12 mouse cellular contexts compared by ENCODE assay signal in the genomic region with DNA sequence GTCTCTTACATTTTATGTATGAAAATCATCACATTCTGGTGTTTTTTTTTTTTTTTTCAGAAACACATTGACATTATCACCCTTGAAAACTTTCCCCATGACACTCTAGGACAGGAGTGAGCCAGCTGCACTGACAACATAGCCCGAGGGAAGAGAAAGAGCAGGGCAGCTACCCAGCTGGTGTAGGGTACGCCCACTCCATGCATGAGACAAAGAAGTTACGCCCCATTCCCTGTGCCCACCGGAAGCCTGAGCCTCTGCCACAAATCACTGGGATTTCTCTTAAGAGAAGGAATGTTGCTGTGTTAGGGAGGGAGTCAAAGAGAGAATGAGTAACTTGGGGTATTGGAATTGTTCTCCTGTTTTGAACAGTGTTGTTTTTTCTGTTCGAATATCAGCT.
DNase-seq lines count a peak whose midpoint lies in the region; ATAC-seq lines count a peak whose summit lies in the region.
"Had no signal": no experiment of that assay in that cellular context is flagged by ENCODE, and none has a peak within 500 bp of the region (broad histone marks: within the 10 kb centered on the region; RNA-seq: fewer than 3 reads in every experiment).

No protein-coding gene starts in this region.

- H3K27me3 ChIP-seq in midbrain, embryonic 13.5 days: no peaks in the 10 kb centered on the region
- H3K27me3 ChIP-seq in midbrain, embryonic 10.5 days (ENCODE audit: low read depth, poor library complexity, severe bottlenecking): no peaks in the 10 kb centered on the region
- no peaks in the 10 kb centered on the region for H3K27me3 ChIP-seq in forebrain, embryonic 16.5 days (replicated peaks; ENCODE audit: control insufficient read depth, insufficient read depth, low read length)
- H3K27me3 ChIP-seq: embryonic facial prominence, embryonic 15.5 days; liver, embryonic 12.5 days; megakaryocyte, embryonic 14.5 days had no signal

- DNase-seq in midbrain, embryonic 10.5 days (ENCODE audit: low spot score): no peak
- DNase-seq in embryo, embryonic 11 days: peak; percentile 52
- DNase-seq in T-cell, adult 2 months (ENCODE audit: low spot score): no peak
- no peak for DNase-seq in adrenal gland, adult 2 months
- no peak for DNase-seq in layer of hippocampus, adult 9-11 months
- DNase-seq: cerebellum, adult 9-10 months; kidney, postnatal 10 days had no signal

- WGBS in midbrain, embryonic 13.5 days: 40% methylated on average over 5 of the region's 5 CpGs
- 41% methylated on average over 5 of the region's 5 CpGs for WGBS in midbrain, embryonic 10.5 days
- WGBS in forebrain, embryonic 16.5 days: 27% methylated on average over 5 of the region's 5 CpGs

- no peak overlapping the region for H3K9ac ChIP-seq in midbrain, embryonic 13.5 days (replicated peaks)
- no peak overlapping the region for H3K9ac ChIP-seq in forebrain, embryonic 16.5 days (replicated peaks; ENCODE audit: low read depth, low read length)
- H3K9ac ChIP-seq: embryonic facial prominence, embryonic 15.5 days; liver, embryonic 12.5 days had no signal

- H3K36me3 ChIP-seq in midbrain, embryonic 13.5 days: no peaks in the 10 kb centered on the region
- no peaks in the 10 kb centered on the region for H3K36me3 ChIP-seq in midbrain, embryonic 10.5 days
- no peaks in the 10 kb centered on the region for H3K36me3 ChIP-seq in forebrain, embryonic 16.5 days (ENCODE audit: control insufficient read depth, insufficient read depth)
- H3K36me3 ChIP-seq: embryonic facial prominence, embryonic 15.5 days; liver, embryonic 12.5 days had no signal

- H3K4me1 ChIP-seq in midbrain, embryonic 13.5 days (replicated peaks): no peaks in the 10 kb centered on the region
- 0 out of 2 replicates have a peak, but pooled peaks cover 5% of the 10 kb centered on the region for H3K4me1 ChIP-seq in midbrain, embryonic 10.5 days
- H3K4me1 ChIP-seq in forebrain, embryonic 16.5 days (replicated peaks; ENCODE audit: control insufficient read depth, insufficient read depth, low read length): 0 out of 2 replicates have a peak, but pooled peaks cover 4% of the 10 kb centered on the region
- H3K4me1 ChIP-seq: embryonic facial prominence, embryonic 15.5 days; liver, embryonic 12.5 days; megakaryocyte, embryonic 14.5 days had no signal

- no peak overlapping the region for H3K4me2 ChIP-seq in midbrain, embryonic 13.5 days (replicated peaks)
- no peak overlapping the region for H3K4me2 ChIP-seq in forebrain, embryonic 16.5 days (ENCODE audit: low read length)
- H3K4me2 ChIP-seq: embryonic facial prominence, embryonic 15.5 days; liver, embryonic 12.5 days had no signal

- no peaks in the 10 kb centered on the region for H3K9me3 ChIP-seq in midbrain, embryonic 13.5 days
- H3K9me3 ChIP-seq in midbrain, embryonic 10.5 days (replicated peaks): no peaks in the 10 kb centered on the region
- no peaks in the 10 kb centered on the region for H3K9me3 ChIP-seq in forebrain, embryonic 16.5 days (ENCODE audit: control insufficient read depth, low read length)
- H3K9me3 ChIP-seq: embryonic facial prominence, embryonic 15.5 days; liver, embryonic 12.5 days; megakaryocyte, embryonic 14.5 days had no signal

- H3K4me3 ChIP-seq in midbrain, embryonic 13.5 days (replicated peaks): no peak overlapping the region
- H3K4me3 ChIP-seq in midbrain, embryonic 10.5 days: no peak overlapping the region
- no peak overlapping the region for H3K4me3 ChIP-seq in forebrain, embryonic 16.5 days (replicated peaks; ENCODE audit: low read length)
- H3K4me3 ChIP-seq: embryonic facial prominence, embryonic 15.5 days; liver, embryonic 12.5 days; megakaryocyte, embryonic 14.5 days had no signal

- H3K27ac ChIP-seq in midbrain, embryonic 13.5 days: no peak overlapping the region
- no peak overlapping the region for H3K27ac ChIP-seq in midbrain, embryonic 10.5 days (replicated peaks)
- H3K27ac ChIP-seq in forebrain, embryonic 16.5 days (ENCODE audit: low read length): no peak overlapping the region
- H3K27ac ChIP-seq: embryonic facial prominence, embryonic 15.5 days; liver, embryonic 12.5 days had no signal

- ATAC-seq in midbrain, embryonic 13.5 days: peak; percentile 63; the same call in 1 of the 2 replicates
- ATAC-seq in forebrain, embryonic 16.5 days: peak; percentile 73
- ATAC-seq: liver, embryonic 12.5 days had no signal
